Mouse (Mus musculus): ENCODE data around the gene Slc37a1.

GRCm38 (mm10) chr17:31386766-31387275 lies 100.2 kb downstream of the Slc37a1 start:
- TF ChIP-seq GATA1 (IDR thresholded peaks at IDR 0.05; ENCODE audit: borderline replicate concordance, low read length) (no peak), FLI1 (IDR thresholded peaks at IDR 0.05; ENCODE audit: low read length) (no peak)

Measured in megakaryocyte, embryonic 14.5 days (primary cell).